Mouse (Mus musculus): ENCODE results near the gene Slc25a29. TPM values are rescaled to one million over a fixed set of nuclear protein-coding genes. Genes with fewer than 3 reads are reported as not detected.

The Slc25a29 gene
- polyA plus RNA-seq, 1 experiment from 2014 or later, result 9.0 TPM

- Histone ChIP-seq H3K4me1 (ENCODE audit: control insufficient read depth, insufficient read depth, low read length) (no peaks in the 10 kb centered on the region), H3K9me3 (ENCODE audit: control insufficient read depth, low read length) (no peaks in the 10 kb centered on the region), H3K4me3 (ENCODE audit: low read length) (no peak overlapping the region), H3K27ac (ENCODE audit: low read depth, low read length) (no peak overlapping the region), H3K27me3 (ENCODE audit: control insufficient read depth, insufficient read depth, low read length) (no peaks in the 10 kb centered on the region), H3K4me2 (replicated peaks; ENCODE audit: low read depth, low read length) (no peak overlapping the region), H3K36me3 (ENCODE audit: control insufficient read depth, insufficient read depth, low read length) (peaks cover 30% of the 10 kb centered on the region), H3K9ac (ENCODE audit: low read depth, low read length) (no peak overlapping the region)
- 94% methylated on average over 4 of the region's 4 CpGs for WGBS
- ATAC-seq (ENCODE audit: low FRiP score, low TSS enrichment), result no peak
Observed at GRCm38 (mm10) chr12:108820461-108820860, 15.2 kb downstream of the Slc25a29 start.

- Histone ChIP-seq H3K4me2 (replicated peaks; ENCODE audit: low read depth, low read length) (no peak overlapping the region), H3K9ac (ENCODE audit: low read depth, low read length) (no peak overlapping the region), H3K4me1 (ENCODE audit: control insufficient read depth, insufficient read depth, low read length) (no peaks in the 10 kb centered on the region), H3K27me3 (ENCODE audit: control insufficient read depth, insufficient read depth, low read length) (no peaks in the 10 kb centered on the region), H3K36me3 (ENCODE audit: control insufficient read depth, insufficient read depth, low read length) (peaks cover 45% of the 10 kb centered on the region), H3K9me3 (ENCODE audit: control insufficient read depth, low read length) (no peaks in the 10 kb centered on the region), H3K27ac (ENCODE audit: low read depth, low read length) (no peak overlapping the region), H3K4me3 (ENCODE audit: low read length) (no peak overlapping the region)
- WGBS, result 79% methylated on average over 11 of the region's 11 CpGs
- no peak for ATAC-seq (ENCODE audit: low FRiP score, low TSS enrichment)
Observed at GRCm38 (mm10) chr12:108816569-108816968, 19.1 kb downstream of the Slc25a29 start.

- WGBS, result 89% methylated on average over 6 of the region's 6 CpGs
- H3K36me3 ChIP-seq (ENCODE audit: control insufficient read depth, insufficient read depth, low read length), result peaks cover 44% of the 10 kb centered on the region
Observed at GRCm38 (mm10) chr12:108814470-108814869, 21.2 kb downstream of the Slc25a29 start.

GRCm38 (mm10) chr12:108812463-108812862 lies 23.2 kb downstream of the Slc25a29 start:
- 75% methylated on average over 6 of the region's 6 CpGs for WGBS
- no peak overlapping the region for H3K4me3 ChIP-seq (ENCODE audit: low read length)
- no peaks in the 10 kb centered on the region for H3K9me3 ChIP-seq (ENCODE audit: control insufficient read depth, low read length)
- no peak overlapping the region for H3K27ac ChIP-seq (ENCODE audit: low read depth, low read length)
- no peak for ATAC-seq (ENCODE audit: low FRiP score, low TSS enrichment)
- H3K27me3 ChIP-seq (ENCODE audit: control insufficient read depth, insufficient read depth, low read length), result no peaks in the 10 kb centered on the region
- H3K36me3 ChIP-seq (ENCODE audit: control insufficient read depth, insufficient read depth, low read length), result peaks cover 42% of the 10 kb centered on the region
- no peak overlapping the region for H3K4me2 ChIP-seq (replicated peaks; ENCODE audit: low read depth, low read length)
- no peak overlapping the region for H3K9ac ChIP-seq (ENCODE audit: low read depth, low read length)
- H3K4me1 ChIP-seq (ENCODE audit: control insufficient read depth, insufficient read depth, low read length), result no peaks in the 10 kb centered on the region

More at GRCm38 (mm10) chr12:108814470-108814869, 21.2 kb downstream of the Slc25a29 start:
- Histone ChIP-seq H3K27ac (ENCODE audit: low read depth, low read length) (no peak overlapping the region), H3K4me2 (replicated peaks; ENCODE audit: low read depth, low read length) (no peak overlapping the region), H3K27me3 (ENCODE audit: control insufficient read depth, insufficient read depth, low read length) (no peaks in the 10 kb centered on the region), H3K9ac (ENCODE audit: low read depth, low read length) (no peak overlapping the region), H3K4me1 (ENCODE audit: control insufficient read depth, insufficient read depth, low read length) (no peaks in the 10 kb centered on the region), H3K9me3 (ENCODE audit: control insufficient read depth, low read length) (no peaks in the 10 kb centered on the region), H3K4me3 (ENCODE audit: low read length) (no peak overlapping the region)
- ATAC-seq (ENCODE audit: low FRiP score, low TSS enrichment), result no peak

- no peaks in the 10 kb centered on the region for H3K27me3 ChIP-seq (ENCODE audit: control insufficient read depth, insufficient read depth, low read length)
- no peaks in the 10 kb centered on the region for H3K9me3 ChIP-seq (ENCODE audit: control insufficient read depth, low read length)
- H3K4me3 ChIP-seq (ENCODE audit: low read length), result no peak overlapping the region
- no peak overlapping the region for H3K4me2 ChIP-seq (replicated peaks; ENCODE audit: low read depth, low read length)
- H3K27ac ChIP-seq (ENCODE audit: low read depth, low read length), result no peak overlapping the region
- no peak for ATAC-seq (ENCODE audit: low FRiP score, low TSS enrichment)
- H3K9ac ChIP-seq (ENCODE audit: low read depth, low read length), result no peak overlapping the region
- peaks cover 41% of the 10 kb centered on the region; the same call in 1 of the 2 replicates for H3K36me3 ChIP-seq (ENCODE audit: control insufficient read depth, insufficient read depth, low read length)
- H3K4me1 ChIP-seq (ENCODE audit: control insufficient read depth, insufficient read depth, low read length), result no peaks in the 10 kb centered on the region
- WGBS, result 55% methylated on average over 2 of the region's 2 CpGs
Observed at GRCm38 (mm10) chr12:108811133-108811532, 24.6 kb downstream of the Slc25a29 start.

GRCm38 (mm10) chr12:108810309-108810708 lies 25.4 kb downstream of the Slc25a29 start:
- no peak for ATAC-seq (ENCODE audit: low FRiP score, low TSS enrichment)
- 87% methylated on average over 7 of the region's 7 CpGs for WGBS

GRCm38 (mm10) chr12:108809771-108810170 lies 25.9 kb downstream of the Slc25a29 start:
- H3K27me3 ChIP-seq (ENCODE audit: control insufficient read depth, insufficient read depth, low read length), result no peaks in the 10 kb centered on the region
- no peak for ATAC-seq (ENCODE audit: low FRiP score, low TSS enrichment)
- WGBS, result 78% methylated on average over 1 of the region's 1 CpGs
- peaks cover 31% of the 10 kb centered on the region; the same call in 1 of the 2 replicates for H3K36me3 ChIP-seq (ENCODE audit: control insufficient read depth, insufficient read depth, low read length)
- no peak overlapping the region for H3K4me2 ChIP-seq (replicated peaks; ENCODE audit: low read depth, low read length)
- no peak overlapping the region for H3K4me3 ChIP-seq (ENCODE audit: low read length)
- no peaks in the 10 kb centered on the region for H3K4me1 ChIP-seq (ENCODE audit: control insufficient read depth, insufficient read depth, low read length)
- no peaks in the 10 kb centered on the region for H3K9me3 ChIP-seq (ENCODE audit: control insufficient read depth, low read length)
- no peak overlapping the region for H3K9ac ChIP-seq (ENCODE audit: low read depth, low read length)
- H3K27ac ChIP-seq (ENCODE audit: low read depth, low read length), result no peak overlapping the region

More at GRCm38 (mm10) chr12:108810309-108810708, 25.4 kb downstream of the Slc25a29 start:
- H3K4me1 ChIP-seq (ENCODE audit: control insufficient read depth, insufficient read depth, low read length), result no peaks in the 10 kb centered on the region
- peaks cover 36% of the 10 kb centered on the region; the same call in 1 of the 2 replicates for H3K36me3 ChIP-seq (ENCODE audit: control insufficient read depth, insufficient read depth, low read length)
- no peak overlapping the region for H3K4me3 ChIP-seq (ENCODE audit: low read length)
- no peaks in the 10 kb centered on the region for H3K9me3 ChIP-seq (ENCODE audit: control insufficient read depth, low read length)
- no peak overlapping the region for H3K9ac ChIP-seq (ENCODE audit: low read depth, low read length)
- no peaks in the 10 kb centered on the region for H3K27me3 ChIP-seq (ENCODE audit: control insufficient read depth, insufficient read depth, low read length)
- H3K27ac ChIP-seq (ENCODE audit: low read depth, low read length), result no peak overlapping the region
- no peak overlapping the region for H3K4me2 ChIP-seq (replicated peaks; ENCODE audit: low read depth, low read length)

- H3K4me3 ChIP-seq (ENCODE audit: low read length), result no peak overlapping the region
- ATAC-seq (ENCODE audit: low FRiP score, low TSS enrichment), result no peak
- H3K4me1 ChIP-seq (ENCODE audit: control insufficient read depth, insufficient read depth, low read length), result no peaks in the 10 kb centered on the region
- no peak overlapping the region for H3K27ac ChIP-seq (ENCODE audit: low read depth, low read length)
- H3K9me3 ChIP-seq (ENCODE audit: control insufficient read depth, low read length), result no peaks in the 10 kb centered on the region
- no peaks in the 10 kb centered on the region for H3K27me3 ChIP-seq (ENCODE audit: control insufficient read depth, insufficient read depth, low read length)
- H3K4me2 ChIP-seq (replicated peaks; ENCODE audit: low read depth, low read length), result no peak overlapping the region
- peaks cover 25% of the 10 kb centered on the region; the same call in 1 of the 2 replicates for H3K36me3 ChIP-seq (ENCODE audit: control insufficient read depth, insufficient read depth, low read length)
- no peak overlapping the region for H3K9ac ChIP-seq (ENCODE audit: low read depth, low read length)
- WGBS, result 90% methylated on average over 2 of the region's 2 CpGs
Observed at GRCm38 (mm10) chr12:108808465-108808864, 27.2 kb downstream of the Slc25a29 start.

GRCm38 (mm10) chr12:108804388-108804787 lies 31.3 kb downstream of the Slc25a29 start:
- Histone ChIP-seq H3K9me3 (ENCODE audit: control insufficient read depth, low read length) (no peaks in the 10 kb centered on the region), H3K4me3 (ENCODE audit: low read length) (no peak overlapping the region), H3K4me2 (replicated peaks; ENCODE audit: low read depth, low read length) (no peak overlapping the region), H3K27me3 (ENCODE audit: control insufficient read depth, insufficient read depth, low read length) (no peaks in the 10 kb centered on the region), H3K4me1 (ENCODE audit: control insufficient read depth, insufficient read depth, low read length) (peaks cover 6% of the 10 kb centered on the region; the same call in 1 of the 2 replicates), H3K9ac (ENCODE audit: low read depth, low read length) (no peak overlapping the region), H3K36me3 (ENCODE audit: control insufficient read depth, insufficient read depth, low read length) (peaks cover 27% of the 10 kb centered on the region; the same call in 1 of the 2 replicates), H3K27ac (ENCODE audit: low read depth, low read length) (no peak overlapping the region)
- ATAC-seq (ENCODE audit: low FRiP score, low TSS enrichment), result no peak
- 75% methylated on average over 2 of the region's 2 CpGs for WGBS

All from kidney, embryonic 14.5 days (tissue).